Mouse (Mus musculus): ENCODE data around the gene Tcf19. TPM values are rescaled to one million over a fixed set of nuclear protein-coding genes. Genes with fewer than 3 reads are reported as not detected.

The Tcf19 gene
- polyA plus RNA-seq, 1 experiment from 2014 or later = 15.6 TPM

DNA sequence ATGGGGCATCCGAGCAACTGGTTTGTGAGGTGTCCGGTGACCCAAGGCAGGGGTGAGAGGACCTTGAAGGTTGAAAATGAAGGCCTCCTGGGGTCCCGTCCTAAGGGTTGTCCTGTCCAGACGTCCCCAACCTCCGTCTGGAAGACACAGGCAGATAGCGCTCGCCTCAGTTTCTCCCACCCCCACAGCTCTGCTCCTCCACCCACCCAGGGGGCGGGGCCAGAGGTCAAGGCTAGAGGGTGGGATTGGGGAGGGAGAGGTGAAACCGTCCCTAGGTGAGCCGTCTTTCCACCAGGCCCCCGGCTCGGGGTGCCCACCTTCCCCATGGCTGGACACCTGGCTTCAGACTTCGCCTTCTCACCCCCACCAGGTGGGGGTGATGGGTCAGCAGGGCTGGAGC, 10.8 kb downstream of the Tcf19 start, which contains the start of gene Pou5f1:
TSS of gene Pou5f1 (plus strand) at position 243 of the 400 bp plus-strand sequence.
- H3K27ac ChIP-seq (replicated peaks) = no peak within 1 kb of the TSS
- 52% methylated on average over 13 of the region's 13 CpGs for WGBS
- peaks cover 39% of the 10 kb centered on the region for H3K27me3 ChIP-seq
- ATAC-seq (ENCODE audit: low read depth) = no peak
- no peaks in the 10 kb centered on the region for H3K9me3 ChIP-seq
- H3K4me1 ChIP-seq (replicated peaks) = 0 out of 2 replicates have a peak, but pooled peaks cover 4% of the 10 kb centered on the region
- no peak within 1 kb of the TSS for H3K4me2 ChIP-seq
- no peaks in the 10 kb centered on the region for H3K36me3 ChIP-seq
- H3K4me3 ChIP-seq = no peak within 1 kb of the TSS
- no peak within 1 kb of the TSS for H3K9ac ChIP-seq

DNA sequence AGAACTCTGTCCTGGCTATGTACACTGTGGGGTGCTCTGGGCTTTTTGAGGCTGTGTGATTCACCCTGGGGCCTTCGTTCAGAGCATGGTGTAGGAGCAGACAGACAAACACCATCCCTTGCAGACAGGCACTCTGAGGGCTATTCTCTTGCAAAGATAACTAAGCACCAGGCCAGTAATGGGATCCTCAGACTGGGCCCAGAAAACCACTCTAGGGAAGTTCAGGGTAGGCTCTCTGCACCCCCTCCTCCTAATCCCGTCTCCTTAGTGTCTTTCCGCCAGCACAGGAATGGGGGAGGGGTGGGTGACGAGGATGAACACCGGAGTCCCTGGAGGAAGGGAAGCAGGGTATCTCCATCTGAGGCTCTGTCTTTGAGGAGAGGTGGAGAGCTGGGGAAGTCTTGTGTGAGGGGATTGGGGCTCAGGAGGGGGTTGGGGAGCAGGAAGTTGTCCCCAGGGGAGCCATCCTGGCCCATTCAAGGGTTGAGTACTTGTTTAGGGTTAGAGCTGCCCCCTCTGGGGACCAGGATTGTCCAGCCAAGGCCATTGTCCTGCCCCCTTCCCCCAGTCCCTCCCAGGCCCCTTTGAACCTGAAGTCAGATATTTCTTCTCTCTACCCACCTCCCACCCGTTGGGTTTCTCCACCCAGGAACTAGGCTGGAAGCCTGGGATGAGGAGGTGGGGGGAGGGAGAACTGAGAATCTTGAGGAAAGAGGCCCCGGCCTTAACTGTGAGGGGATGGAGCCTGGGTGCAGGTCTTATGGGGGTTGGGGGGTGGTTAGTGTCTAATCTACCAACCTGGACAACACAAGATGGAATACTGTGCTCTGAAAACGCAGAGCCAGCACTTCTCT, 11.8 kb downstream of the Tcf19 start:
- H3K4me1 ChIP-seq (replicated peaks) = 0 out of 2 replicates have a peak, but pooled peaks cover 4% of the 10 kb centered on the region
- WGBS = 20% methylated on average over 8 of the region's 8 CpGs
- no peaks in the 10 kb centered on the region for H3K9me3 ChIP-seq
- no peak overlapping the region for H3K4me2 ChIP-seq
- no peak for ATAC-seq (ENCODE audit: low read depth)
- no peak overlapping the region for H3K27ac ChIP-seq (replicated peaks)
- no peak overlapping the region for H3K4me3 ChIP-seq
- no peak overlapping the region for H3K9ac ChIP-seq
- H3K27me3 ChIP-seq = peaks cover 39% of the 10 kb centered on the region
- H3K36me3 ChIP-seq = no peaks in the 10 kb centered on the region

GRCm38 (mm10) chr17:35503849-35504248, 12.8 kb downstream of the Tcf19 start:
- 0 out of 2 replicates have a peak, but pooled peaks cover 4% of the 10 kb centered on the region for H3K4me1 ChIP-seq (replicated peaks)
- H3K4me2 ChIP-seq = no peak overlapping the region
- H3K27ac ChIP-seq (replicated peaks) = no peak overlapping the region
- no peak for ATAC-seq (ENCODE audit: low read depth)
- H3K4me3 ChIP-seq = no peak overlapping the region
- no peak overlapping the region for H3K9ac ChIP-seq
- WGBS = 16% methylated on average over 5 of the region's 5 CpGs
- no peaks in the 10 kb centered on the region for H3K36me3 ChIP-seq
- peaks cover 39% of the 10 kb centered on the region for H3K27me3 ChIP-seq
- no peaks in the 10 kb centered on the region for H3K9me3 ChIP-seq

DNA sequence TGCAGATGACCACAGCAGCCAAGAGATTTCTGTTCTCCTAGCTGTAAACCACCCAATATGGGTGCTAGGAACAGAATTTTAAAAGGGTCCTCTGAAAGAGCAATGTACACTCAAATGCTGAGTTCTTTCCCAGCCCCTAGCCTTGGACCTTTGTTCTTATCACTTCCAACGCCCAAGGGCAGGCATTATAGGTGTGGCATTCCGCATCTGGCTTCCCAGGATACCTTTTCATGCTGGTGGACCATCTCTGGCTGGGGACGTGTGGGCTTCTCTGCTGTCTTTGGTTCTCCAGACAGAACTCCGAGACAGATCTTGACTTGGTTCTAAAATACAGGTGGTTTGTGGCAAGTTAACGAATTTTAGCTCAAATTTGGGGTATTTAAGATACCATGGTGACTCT, 13.9 kb downstream of the Tcf19 start:
- Histone ChIP-seq H3K36me3 (no peaks in the 10 kb centered on the region), H3K27me3 (peaks cover 34% of the 10 kb centered on the region), H3K9ac (no peak overlapping the region), H3K9me3 (no peaks in the 10 kb centered on the region), H3K27ac (replicated peaks) (no peak overlapping the region), H3K4me1 (replicated peaks) (0 out of 2 replicates have a peak, but pooled peaks cover 4% of the 10 kb centered on the region), H3K4me2 (no peak overlapping the region), H3K4me3 (no peak overlapping the region)
- ATAC-seq (ENCODE audit: low read depth) = no peak
- 55% methylated on average over 5 of the region's 5 CpGs for WGBS

DNA sequence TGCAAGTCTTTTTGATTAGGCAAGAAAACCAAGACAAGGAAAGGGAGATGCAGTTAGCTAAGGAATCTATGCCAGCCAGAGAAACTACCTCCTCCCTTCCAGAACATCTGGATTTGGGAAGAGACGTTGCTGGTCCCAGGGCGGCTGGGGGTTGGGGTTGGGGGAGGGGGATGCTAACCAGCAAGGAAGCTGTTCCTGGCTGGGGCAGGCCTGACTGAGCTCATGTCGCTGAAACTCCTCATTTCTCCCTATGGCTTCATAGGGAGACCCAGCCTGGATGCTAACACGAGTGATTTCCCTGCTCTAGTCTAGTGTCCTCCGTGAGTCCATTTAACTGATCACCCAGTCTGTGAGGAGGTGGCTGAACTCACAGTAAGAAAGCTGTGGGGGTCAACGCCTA, 14.4 kb downstream of the Tcf19 start:
- no peaks in the 10 kb centered on the region for H3K36me3 ChIP-seq
- WGBS = 5% methylated on average over 6 of the region's 6 CpGs
- no peak overlapping the region for H3K9ac ChIP-seq
- no peak overlapping the region for H3K4me3 ChIP-seq
- no peak overlapping the region for H3K4me2 ChIP-seq
- 0 out of 2 replicates have a peak, but pooled peaks cover 4% of the 10 kb centered on the region for H3K4me1 ChIP-seq (replicated peaks)
- H3K27me3 ChIP-seq = peaks cover 28% of the 10 kb centered on the region
- H3K27ac ChIP-seq (replicated peaks) = no peak overlapping the region
- H3K9me3 ChIP-seq = no peaks in the 10 kb centered on the region
- no peak for ATAC-seq (ENCODE audit: low read depth)

GRCm38 (mm10) chr17:35497124-35497523, 19.5 kb downstream of the Tcf19 start:
- WGBS = 92% methylated on average over 7 of the region's 7 CpGs
- ATAC-seq (ENCODE audit: low read depth) = no peak
- no peak overlapping the region for H3K27ac ChIP-seq (replicated peaks)
- H3K27me3 ChIP-seq = no peaks in the 10 kb centered on the region
- no peak overlapping the region for H3K9ac ChIP-seq
- H3K4me2 ChIP-seq = no peak overlapping the region
- H3K4me3 ChIP-seq = no peak overlapping the region
- H3K36me3 ChIP-seq = no peaks in the 10 kb centered on the region
- H3K4me1 ChIP-seq (replicated peaks) = no peaks in the 10 kb centered on the region
- no peaks in the 10 kb centered on the region for H3K9me3 ChIP-seq

- H3K4me3 ChIP-seq = no peak overlapping the region
- H3K4me1 ChIP-seq (replicated peaks) = peaks cover 7% of the 10 kb centered on the region; the same call in 1 of the 2 replicates
- H3K9ac ChIP-seq = no peak overlapping the region
- H3K27ac ChIP-seq (replicated peaks) = peak overlapping the region; percentile 52
- H3K36me3 ChIP-seq = no peaks in the 10 kb centered on the region
- H3K27me3 ChIP-seq = no peaks in the 10 kb centered on the region
- no peaks in the 10 kb centered on the region for H3K9me3 ChIP-seq
- ATAC-seq (ENCODE audit: low read depth) = no peak; the same call in 1 of the 2 replicates
- H3K4me2 ChIP-seq = no peak overlapping the region
- WGBS = 32% methylated on average over 5 of the region's 5 CpGs
Observed at GRCm38 (mm10) chr17:35490320-35490719, 26.3 kb downstream of the Tcf19 start.

DNA sequence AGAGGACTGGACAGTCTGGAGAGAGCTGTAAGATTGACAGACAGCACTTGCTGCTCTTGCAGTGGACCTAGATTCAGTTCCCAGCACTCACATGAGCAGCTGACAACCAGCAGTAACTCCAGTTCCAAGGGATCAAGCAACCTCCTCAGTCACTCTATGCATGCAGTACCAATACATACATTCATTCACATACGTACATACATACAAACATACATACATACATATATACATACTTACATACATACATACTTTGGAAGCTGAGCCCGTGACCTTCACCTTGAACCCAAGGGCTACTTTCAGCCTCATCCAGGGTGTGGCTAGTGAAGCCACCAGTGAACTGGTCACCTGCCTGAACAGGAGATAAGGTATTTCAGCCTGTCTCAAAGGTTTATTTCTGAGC, 28.6 kb downstream of the Tcf19 start:
- 94% methylated on average over 2 of the region's 2 CpGs for whole genome bisulfite sequencing
- Histone ChIP-seq H3K27ac (replicated peaks) (no peak overlapping the region), H3K36me3 (no peaks in the 10 kb centered on the region), H3K4me1 (replicated peaks) (peaks cover 7% of the 10 kb centered on the region; the same call in 1 of the 2 replicates), H3K4me3 (no peak overlapping the region), H3K9ac (no peak overlapping the region), H3K4me2 (no peak overlapping the region), H3K9me3 (no peaks in the 10 kb centered on the region), H3K27me3 (no peaks in the 10 kb centered on the region)
- no peak for ATAC-seq (ENCODE audit: low read depth)

DNA sequence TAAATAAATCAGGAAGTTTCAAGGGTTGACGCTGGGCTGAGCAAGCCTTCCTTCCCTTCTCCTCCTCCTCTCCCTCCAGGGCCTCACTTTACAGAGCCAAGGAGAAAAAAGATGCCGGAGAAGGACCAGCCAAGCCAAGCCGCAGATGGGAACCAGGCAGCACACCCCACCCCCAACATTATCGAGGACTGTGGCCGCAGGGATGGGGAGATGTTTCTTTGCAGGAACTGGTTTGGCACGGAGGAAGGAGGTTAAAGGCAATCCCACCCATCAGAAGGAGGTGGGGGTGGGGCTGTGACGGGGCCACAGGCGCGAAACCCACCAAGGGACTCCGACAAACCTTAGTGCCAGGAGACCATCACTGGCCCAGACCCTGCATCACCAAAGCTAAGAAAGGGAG, 29.9 kb downstream of the Tcf19 start:
- no peak for ATAC-seq (ENCODE audit: low read depth)
- peaks cover 7% of the 10 kb centered on the region; the same call in 1 of the 2 replicates for H3K4me1 ChIP-seq (replicated peaks)
- H3K36me3 ChIP-seq = no peaks in the 10 kb centered on the region
- no peak overlapping the region for H3K27ac ChIP-seq (replicated peaks)
- no peaks in the 10 kb centered on the region for H3K27me3 ChIP-seq
- no peaks in the 10 kb centered on the region for H3K9me3 ChIP-seq
- no peak overlapping the region for H3K4me3 ChIP-seq
- 72% methylated on average over 10 of the region's 10 CpGs for WGBS
- no peak overlapping the region for H3K9ac ChIP-seq
- H3K4me2 ChIP-seq = no peak overlapping the region

DNA sequence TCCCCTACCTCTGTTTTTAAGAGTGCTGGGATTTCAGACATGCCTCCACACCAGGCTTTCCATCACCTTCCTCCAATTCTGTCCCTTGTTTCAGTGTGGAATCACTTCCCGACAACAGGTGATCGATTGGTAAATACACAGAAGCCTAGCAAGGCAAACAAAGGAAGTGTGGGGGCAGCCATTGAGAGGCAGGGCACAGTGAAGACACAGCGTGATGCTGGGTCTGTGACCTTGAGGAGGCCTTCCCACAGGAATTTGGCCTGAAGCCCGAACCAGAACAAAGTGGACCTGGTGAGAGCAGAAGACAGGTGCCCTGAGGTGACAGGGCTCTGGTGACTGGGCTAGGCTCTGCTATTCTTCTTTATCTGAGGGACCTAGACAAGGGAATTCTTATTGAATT, 30.9 kb downstream of the Tcf19 start:
- ATAC-seq (ENCODE audit: low read depth) = no peak

DNA sequence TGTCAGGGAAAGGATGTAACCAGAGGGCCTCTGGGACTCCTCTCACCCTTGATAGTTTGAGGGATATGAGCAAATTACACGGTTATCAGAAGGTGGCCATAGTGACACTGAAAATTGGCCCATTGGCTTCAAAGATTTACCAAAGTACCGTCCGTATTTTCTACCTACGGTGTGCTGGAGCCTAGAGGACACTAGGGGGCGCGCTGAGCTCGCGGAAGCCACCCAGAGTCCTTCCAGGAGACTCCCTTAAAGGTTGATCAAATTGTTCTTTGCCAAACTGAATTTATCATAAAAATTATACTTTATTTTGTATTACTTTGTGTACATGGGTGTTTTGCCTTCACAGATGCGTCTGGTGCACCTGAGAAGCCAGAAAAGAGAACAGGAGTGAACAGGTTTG, 32.6 kb downstream of the Tcf19 start:
- Histone ChIP-seq H3K36me3 (no peaks in the 10 kb centered on the region), H3K4me3 (no peak overlapping the region), H3K9me3 (no peaks in the 10 kb centered on the region), H3K27ac (replicated peaks) (no peak overlapping the region), H3K4me1 (replicated peaks) (peaks cover 3% of the 10 kb centered on the region; the same call in 1 of the 2 replicates), H3K27me3 (no peaks in the 10 kb centered on the region), H3K4me2 (no peak overlapping the region), H3K9ac (no peak overlapping the region)
- ATAC-seq (ENCODE audit: low read depth) = no peak
- WGBS = 3% methylated on average over 9 of the region's 9 CpGs

More for the DNA sequence above, 30.9 kb downstream of the Tcf19 start:
- Histone ChIP-seq H3K27ac (replicated peaks) (no peak overlapping the region), H3K9me3 (no peaks in the 10 kb centered on the region), H3K9ac (no peak overlapping the region), H3K36me3 (no peaks in the 10 kb centered on the region), H3K4me3 (no peak overlapping the region), H3K4me1 (replicated peaks) (peaks cover 7% of the 10 kb centered on the region; the same call in 1 of the 2 replicates), H3K4me2 (no peak overlapping the region), H3K27me3 (no peaks in the 10 kb centered on the region)
- 23% methylated on average over 4 of the region's 4 CpGs for WGBS

GRCm38 (mm10) chr17:35469842-35470751, 46.5 kb downstream of the Tcf19 start, which contains the start of gene H2-Q10:
H2-Q10 (plus strand) TSS chr17:35470089.
- ATAC-seq (ENCODE audit: low read depth) = peak; percentile 36; the same call in 1 of the 2 replicates
- WGBS = 1% methylated on average over 65 of the region's 80 CpGs
- H3K9ac ChIP-seq = peak within 1 kb of the TSS; percentile 49; the same call in 1 of the 2 replicates

More at GRCm38 (mm10) chr17:35469842-35470751, 46.5 kb downstream of the Tcf19 start, which contains the start of gene H2-Q10:
- H3K27me3 ChIP-seq = peaks cover 45% of the 10 kb centered on the region
- H3K9me3 ChIP-seq = no peaks in the 10 kb centered on the region
- H3K4me2 ChIP-seq = peak within 1 kb of the TSS; percentile 63
- H3K4me3 ChIP-seq = peak within 1 kb of the TSS; percentile 40
- no peak within 1 kb of the TSS for H3K27ac ChIP-seq (replicated peaks)
- H3K36me3 ChIP-seq = no peaks in the 10 kb centered on the region
- H3K4me1 ChIP-seq (replicated peaks) = peaks cover 12% of the 10 kb centered on the region

Measured in neural tube, embryonic 13.5 days (tissue).